Mouse (Mus musculus) brain, embryonic 14.5 days (tissue): ENCODE data around the gene Gpbar1.

Source experiments
- CTCF ChIP-seq: fragments of 200-500 bp; IDR thresholded peaks from 2 replicates; pipeline ENCODE4 v1.5.1; 2012; ENCODE audit warnings: inconsistent platforms, mild to moderate bottlenecking, moderate library complexity, borderline replicate concordance; ENCODE audit not compliant: insufficient read depth, insufficient read length; ENCODE audit errors: extremely low read depth
- POLR2A ChIP-seq: fragments of 200-500 bp; IDR thresholded peaks from 2 replicates; pipeline ENCODE4 v1.6.1; 2012; ENCODE audit warnings: mild to moderate bottlenecking, inconsistent platforms, borderline replicate concordance; ENCODE audit not compliant: poor library complexity, insufficient read depth, insufficient read length, severe bottlenecking; ENCODE audit errors: extremely low read depth

DNA sequence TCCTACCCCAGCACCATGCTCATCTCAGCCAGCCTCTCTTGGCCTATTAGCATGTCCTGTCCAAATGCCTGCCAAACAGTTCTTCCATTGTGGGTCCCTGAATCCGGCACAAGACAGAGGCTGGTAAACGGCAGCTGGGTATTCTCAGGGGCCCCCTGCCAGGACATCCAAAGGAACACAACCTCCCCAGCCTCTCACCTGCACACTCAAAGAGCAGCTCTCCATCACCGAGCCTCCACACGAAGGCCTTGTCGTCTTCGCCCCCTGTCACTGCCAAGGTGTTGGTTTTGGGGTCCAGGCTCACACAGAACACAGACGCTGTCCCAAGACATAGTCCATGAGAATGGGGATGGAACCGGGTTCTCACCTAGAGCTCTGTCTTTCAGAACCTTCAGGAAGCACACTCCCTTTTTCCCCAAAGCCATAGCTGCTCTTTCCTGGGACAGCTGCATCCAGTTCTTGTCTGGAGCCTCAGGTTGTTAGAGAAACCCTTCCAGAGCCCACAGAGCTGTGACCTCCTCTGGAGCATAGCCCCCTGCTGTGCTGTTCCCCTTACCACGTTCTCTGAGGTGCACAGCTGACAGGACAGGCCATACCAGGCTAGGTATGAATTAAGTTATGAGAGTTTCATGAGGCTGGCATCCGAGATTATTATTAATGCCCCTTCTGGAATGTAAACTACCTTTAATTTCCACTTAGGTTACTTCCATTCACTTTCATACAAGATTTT lies 4.7 kb downstream of the Gpbar1 start:
- TF ChIP-seq CTCF (no peak), POLR2A (no peak)
